Mouse (Mus musculus) small intestine, adult 2 months (tissue): ENCODE measurements around the gene Lamp1.

Source experiments
- CTCF ChIP-seq: fragments of 200-500 bp; IDR thresholded peaks from 2 replicates; pipeline ENCODE4 v1.5.1; 2012; ENCODE audit warnings: low read depth, mild to moderate bottlenecking, control low read depth, inconsistent platforms, low read length, moderate library complexity, mixed read lengths; ENCODE audit not compliant: insufficient replicate concordance, insufficient read length; ENCODE audit errors: extremely low read depth
- POLR2A ChIP-seq: fragments of 200-500 bp; IDR thresholded peaks from 2 replicates; pipeline ENCODE4 v1.6.1; 2012; ENCODE audit warnings: low read depth, mild to moderate bottlenecking, control low read depth, inconsistent platforms, low read length, moderate library complexity

GRCm38 (mm10) chr8:13202041-13202440 lies 43.1 kb downstream of the Lamp1 start:
- no peak for TF ChIP-seq CTCF
- no peak for TF ChIP-seq POLR2A
